Mouse (Mus musculus) forebrain, embryonic 12.5 days (tissue): ENCODE results near the gene Tnnc2. TPM values are rescaled to one million over a fixed set of nuclear protein-coding genes. Genes with fewer than 3 reads are reported as not detected.
A peak's percentile ranks its signal among the peaks of the same experiment; 100 is the strongest.
"Not testable (repeated sequence)": the region's sequence is repeated elsewhere in the genome, so short reads cannot be mapped to it uniquely, and the experiment has no call there.

Source experiments
- ATAC-seq: fragments of 200-750 bp; cut with Nextera tagmentation; 2 replicates; pipeline ENCODE4 v1.8.0; 2017; ENCODE audit warnings: moderate TSS enrichment; ENCODE audit not compliant: low FRiP score
- H3K27ac ChIP-seq: fragments of 300-500 bp; sonication (generic); 2 replicates; pipeline ENCODE4 v1.5.1; 2016; ENCODE audit warnings: mild to moderate bottlenecking
- H3K27me3 ChIP-seq: fragments of 300-500 bp; sonication (generic); 2 replicates; pipeline ENCODE4 v1.6.1; 2016; ENCODE audit warnings: mild to moderate bottlenecking
- H3K36me3 ChIP-seq: fragments of 300-500 bp; sonication (generic); replicated peaks from 2 replicates; pipeline ENCODE4 v1.6.1; 2016; ENCODE audit warnings: mild to moderate bottlenecking
- H3K4me1 ChIP-seq: fragments of 300-500 bp; sonication (generic); 2 replicates; pipeline ENCODE4 v1.6.1; 2016
- H3K4me2 ChIP-seq: fragments of 300-500 bp; sonication (generic); 2 replicates; pipeline ENCODE4 v1.6.1; 2016; ENCODE audit warnings: mild to moderate bottlenecking, moderate library complexity
- H3K4me3 ChIP-seq: fragments of 300-500 bp; sonication (generic); replicated peaks from 2 replicates; pipeline ENCODE4 v1.5.1; 2016; ENCODE audit warnings: mild to moderate bottlenecking
- H3K9ac ChIP-seq: fragments of 300-500 bp; sonication (generic); 2 replicates; pipeline ENCODE4 v1.6.1; 2016; ENCODE audit warnings: mild to moderate bottlenecking
- H3K9me3 ChIP-seq: fragments of 300-500 bp; sonication (generic); 2 replicates; pipeline ENCODE4 v1.6.1; 2016
- WGBS: fragments of 180-500 bp; shearing (Covaris S2); methylation state at CpG from one replicate; pipeline ENCODE4 v1.1.7; 2016; 5-methylcytosine and 5-hydroxymethylcytosine counted together
- polyA plus RNA-seq: library from polyadenylated mRNA; unstranded; fragments of >200 nt; fragmentation: Nextera tagmentation; extraction: Ambion mirVana; gene quantifications from 2 replicates; pipeline ENCODE4 v1.2.1, GENCODE M21; 2016

Tnnc2 gene
- polyA plus RNA-seq, 1 experiment from 2014 or later = 1.3 TPM

- no peak overlapping the region for H3K27ac ChIP-seq
- H3K4me2 ChIP-seq = no peak overlapping the region
- 89% methylated on average over 5 of the region's 5 CpGs for WGBS
- no peak for ATAC-seq
- no peaks in the 10 kb centered on the region for H3K27me3 ChIP-seq
- H3K4me1 ChIP-seq = no peaks in the 10 kb centered on the region; the same call in 1 of the 2 replicates
- H3K9me3 ChIP-seq = no peaks in the 10 kb centered on the region
- no peak overlapping the region for H3K4me3 ChIP-seq
- no peak overlapping the region for H3K9ac ChIP-seq
- H3K36me3 ChIP-seq = peaks cover 5% of the 10 kb centered on the region; the same call in 1 of the 2 replicates
These were observed 35.6 kb upstream of the Tnnc2 start for GRCm38 (mm10) chr2:164815348-164815747.

GRCm38 (mm10) chr2:164813557-164813956 is 33.8 kb upstream of the Tnnc2 start:
- no peaks in the 10 kb centered on the region; the same call in 1 of the 2 replicates for H3K36me3 ChIP-seq
- H3K27me3 ChIP-seq = no peaks in the 10 kb centered on the region
- H3K9ac ChIP-seq = no peak overlapping the region
- no peak for ATAC-seq
- no peak overlapping the region for H3K4me2 ChIP-seq
- H3K4me3 ChIP-seq = no peak overlapping the region
- H3K9me3 ChIP-seq = no peaks in the 10 kb centered on the region
- no peak overlapping the region for H3K27ac ChIP-seq
- H3K4me1 ChIP-seq = no peaks in the 10 kb centered on the region; the same call in 1 of the 2 replicates
- WGBS = 66% methylated on average over 2 of the region's 2 CpGs

- Histone ChIP-seq H3K36me3 (no peaks in the 10 kb centered on the region; the same call in 1 of the 2 replicates), H3K4me1 (peaks cover 23% of the 10 kb centered on the region), H3K4me3 (no peak overlapping the region), H3K27me3 (no peaks in the 10 kb centered on the region), H3K9ac (no peak overlapping the region), H3K9me3 (no peaks in the 10 kb centered on the region), H3K4me2 (no peak overlapping the region), H3K27ac (no peak overlapping the region)
- 85% methylated on average over 7 of the region's 7 CpGs for WGBS
- no peak for ATAC-seq
These were observed 26.8 kb upstream of the Tnnc2 start for GRCm38 (mm10) chr2:164806614-164807013.

- peak; percentile 72 for ATAC-seq
- peak overlapping the region; percentile 74 for H3K4me3 ChIP-seq
- no peaks in the 10 kb centered on the region for H3K27me3 ChIP-seq
- peak overlapping the region; percentile 91 for H3K4me2 ChIP-seq
- peaks cover 23% of the 10 kb centered on the region for H3K4me1 ChIP-seq
- peak overlapping the region; percentile 76 for H3K9ac ChIP-seq
- H3K27ac ChIP-seq = peak overlapping the region; percentile 83
- no peaks in the 10 kb centered on the region for H3K9me3 ChIP-seq
- WGBS = under 1% methylated on average over 21 of the region's 21 CpGs
- peaks cover 5% of the 10 kb centered on the region; the same call in 1 of the 2 replicates for H3K36me3 ChIP-seq
These were observed 25.6 kb upstream of the Tnnc2 start for GRCm38 (mm10) chr2:164805332-164805718.

- Histone ChIP-seq H3K9me3 (no peaks in the 10 kb centered on the region), H3K36me3 (peaks cover 9% of the 10 kb centered on the region; the same call in 1 of the 2 replicates), H3K27me3 (no peaks in the 10 kb centered on the region), H3K27ac (peak within 1 kb of the TSS; percentile 83), H3K9ac (peak within 1 kb of the TSS; percentile 87), H3K4me1 (peaks cover 23% of the 10 kb centered on the region), H3K4me2 (peak within 1 kb of the TSS; percentile 91), H3K4me3 (peak within 1 kb of the TSS; percentile 74)
- peak; percentile 97 for ATAC-seq
- under 1% methylated on average over 47 of the region's 47 CpGs for WGBS
These were observed 25.0 kb upstream of the Tnnc2 start, which contains the start of the genes Acot8 and Zswim3 for GRCm38 (mm10) chr2:164804533-164805331. TSS of gene Acot8 (minus strand) at chr2:164804882. TSS of gene Zswim3 (plus strand) at chr2:164805098.

GRCm38 (mm10) chr2:164803921-164804313 is 24.1 kb upstream of the Tnnc2 start:
- H3K27ac ChIP-seq = no peak overlapping the region
- H3K4me1 ChIP-seq = peaks cover 23% of the 10 kb centered on the region
- H3K27me3 ChIP-seq = no peaks in the 10 kb centered on the region
- peaks cover 17% of the 10 kb centered on the region; the same call in 1 of the 2 replicates for H3K36me3 ChIP-seq
- WGBS = 74% methylated on average over 1 of the region's 1 CpGs
- H3K4me2 ChIP-seq = peak overlapping the region; percentile 87
- H3K9me3 ChIP-seq = no peaks in the 10 kb centered on the region
- no peak for ATAC-seq
- peak overlapping the region; percentile 87 for H3K9ac ChIP-seq
- H3K4me3 ChIP-seq = peak overlapping the region; percentile 74

GRCm38 (mm10) chr2:164803201-164803920 is 23.6 kb upstream of the Tnnc2 start:
- Histone ChIP-seq H3K4me3 (peak overlapping the region; percentile 74), H3K4me2 (peak overlapping the region; percentile 87), H3K36me3 (peaks cover 20% of the 10 kb centered on the region), H3K27ac (no peak overlapping the region), H3K4me1 (peaks cover 23% of the 10 kb centered on the region), H3K27me3 (no peaks in the 10 kb centered on the region), H3K9ac (peak overlapping the region; percentile 87; the same call in 1 of the 2 replicates), H3K9me3 (no peaks in the 10 kb centered on the region)
- WGBS = 92% methylated on average over 16 of the region's 16 CpGs
- no peak for ATAC-seq

- no peak overlapping the region for H3K27ac ChIP-seq
- 93% methylated on average over 13 of the region's 13 CpGs for WGBS
- no peak overlapping the region for H3K4me2 ChIP-seq
- no peak overlapping the region for H3K9ac ChIP-seq
- H3K4me1 ChIP-seq = peaks cover 12% of the 10 kb centered on the region
- H3K36me3 ChIP-seq = peaks cover 42% of the 10 kb centered on the region
- no peak for ATAC-seq
- no peak overlapping the region for H3K4me3 ChIP-seq
- H3K9me3 ChIP-seq = no peaks in the 10 kb centered on the region
- H3K27me3 ChIP-seq = no peaks in the 10 kb centered on the region
These were observed 20.7 kb upstream of the Tnnc2 start for GRCm38 (mm10) chr2:164800252-164801004.

GRCm38 (mm10) chr2:164798554-164798953 is 18.8 kb upstream of the Tnnc2 start:
- H3K4me2 ChIP-seq, H3K27me3 ChIP-seq, H3K4me3 ChIP-seq, H3K4me1 ChIP-seq, H3K9ac ChIP-seq, H3K27ac ChIP-seq, ATAC-seq, H3K9me3 ChIP-seq: not testable (repeated sequence)
- 86% methylated on average over 6 of the region's 6 CpGs for WGBS
- H3K36me3 ChIP-seq = peaks cover 52% of the 10 kb centered on the region

- Histone ChIP-seq H3K36me3 (peaks cover 75% of the 10 kb centered on the region), H3K9me3 (no peaks in the 10 kb centered on the region), H3K27ac (no peak overlapping the region), H3K4me2 (no peak overlapping the region), H3K4me3 (no peak overlapping the region), H3K4me1 (no peaks in the 10 kb centered on the region), H3K9ac (no peak overlapping the region), H3K27me3 (no peaks in the 10 kb centered on the region)
- 88% methylated on average over 4 of the region's 4 CpGs for WGBS
- no peak for ATAC-seq
These were observed 16.1 kb upstream of the Tnnc2 start for GRCm38 (mm10) chr2:164795868-164796267.

- ATAC-seq = peak; percentile 56; the same call in 1 of the 2 replicates
- no peak overlapping the region for H3K27ac ChIP-seq
- no peaks in the 10 kb centered on the region for H3K9me3 ChIP-seq
- WGBS = 33% methylated on average over 5 of the region's 5 CpGs
- H3K4me2 ChIP-seq = no peak overlapping the region
- H3K4me1 ChIP-seq = no peaks in the 10 kb centered on the region
- H3K9ac ChIP-seq = no peak overlapping the region
- H3K36me3 ChIP-seq = peaks cover 73% of the 10 kb centered on the region
- no peak overlapping the region for H3K4me3 ChIP-seq
- H3K27me3 ChIP-seq = no peaks in the 10 kb centered on the region
These were observed 14.5 kb upstream of the Tnnc2 start for GRCm38 (mm10) chr2:164794293-164794692.

- ATAC-seq = no peak
These were observed 14.0 kb upstream of the Tnnc2 start for GRCm38 (mm10) chr2:164793772-164794171.

More at GRCm38 (mm10) chr2:164793772-164794171, 14.0 kb upstream of the Tnnc2 start:
- Histone ChIP-seq H3K9ac (no peak overlapping the region), H3K4me2 (no peak overlapping the region), H3K27ac (no peak overlapping the region), H3K4me3 (no peak overlapping the region), H3K9me3 (no peaks in the 10 kb centered on the region), H3K36me3 (peaks cover 72% of the 10 kb centered on the region), H3K4me1 (no peaks in the 10 kb centered on the region), H3K27me3 (no peaks in the 10 kb centered on the region)
- 96% methylated on average over 2 of the region's 2 CpGs for WGBS
